Mouse (Mus musculus): ENCODE measurements at regions not wholly inside any gene's neighbourhood (a gene's known extent, or its start where the extent isn't known, plus 50 kb on each side); places are given as distances from the start of the nearest gene placed in this dataset.

DNA sequence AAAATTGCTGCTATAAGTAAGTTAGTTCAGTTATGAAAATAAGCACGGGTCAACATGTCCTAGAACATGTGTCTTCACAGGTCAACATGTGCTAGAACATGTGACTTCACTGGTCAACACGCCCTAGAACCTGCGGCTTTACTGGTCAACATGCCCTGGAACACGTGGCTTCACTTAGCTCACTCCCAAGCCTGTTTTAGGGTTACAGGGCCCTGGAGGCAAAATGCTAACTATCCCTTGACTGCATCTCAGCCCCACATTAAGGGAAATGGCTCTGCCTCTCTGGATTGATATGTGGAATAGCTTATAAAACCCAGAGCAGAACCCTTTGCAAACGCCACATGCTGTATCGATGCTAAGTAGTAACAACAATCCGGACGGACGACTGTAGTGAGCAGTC, 67.8 kb downstream of the Nkx6-1 start:
- Histone ChIP-seq H3K9me3 (no peaks in the 10 kb centered on the region), H3K4me3 (replicated peaks) (no peak overlapping the region), H3K27ac (no peak overlapping the region), H3K27me3 (peaks cover 17% of the 10 kb centered on the region), H3K4me1 (replicated peaks) (no peaks in the 10 kb centered on the region), H3K36me3 (no peaks in the 10 kb centered on the region), H3K9ac (replicated peaks) (no peak overlapping the region), H3K4me2 (replicated peaks) (no peak overlapping the region)
- ATAC-seq: no peak
- WGBS: 89% methylated on average over 9 of the region's 9 CpGs

DNA sequence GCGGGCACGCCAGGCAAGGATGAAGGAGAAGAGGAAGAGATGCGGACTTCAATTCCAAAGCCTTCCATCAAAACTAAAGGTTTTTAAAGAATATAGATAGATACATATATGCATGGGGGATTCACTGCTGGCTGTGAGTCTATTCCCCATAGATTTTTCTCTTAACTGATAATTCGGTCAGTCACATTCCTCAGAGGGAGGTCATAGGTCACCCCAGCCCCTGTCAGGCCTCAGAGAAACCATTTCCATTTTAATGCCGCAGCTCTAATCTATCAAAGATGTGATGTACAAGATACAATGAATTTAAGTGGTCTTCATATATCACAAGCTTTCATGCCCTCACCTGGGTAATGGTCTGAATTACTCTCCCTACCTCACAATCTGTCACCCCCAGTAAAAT, 73.6 kb downstream of the Nkx6-1 start:
- no peak for ATAC-seq
- peaks cover 10% of the 10 kb centered on the region for H3K4me1 ChIP-seq (replicated peaks)
- H3K9ac ChIP-seq (replicated peaks): no peak overlapping the region
- H3K4me2 ChIP-seq (replicated peaks): no peak overlapping the region
- H3K27me3 ChIP-seq: peaks cover 11% of the 10 kb centered on the region; the same call in 1 of the 2 replicates
- no peaks in the 10 kb centered on the region for H3K9me3 ChIP-seq
- no peak overlapping the region for H3K27ac ChIP-seq
- H3K4me3 ChIP-seq (replicated peaks): no peak overlapping the region
- WGBS: 72% methylated on average over 5 of the region's 5 CpGs
- H3K36me3 ChIP-seq: no peaks in the 10 kb centered on the region

- no peaks in the 10 kb centered on the region for H3K9me3 ChIP-seq
- peaks cover 10% of the 10 kb centered on the region for H3K4me1 ChIP-seq (replicated peaks)
- no peak overlapping the region for H3K4me3 ChIP-seq (replicated peaks)
- no peak overlapping the region for H3K27ac ChIP-seq
- no peak overlapping the region for H3K9ac ChIP-seq (replicated peaks)
- WGBS: 33% methylated on average over 12 of the region's 13 CpGs
- ATAC-seq: 0 out of 2 replicates have a peak, but pooled peaks have one; percentile 43
- no peaks in the 10 kb centered on the region for H3K36me3 ChIP-seq
- peaks cover 12% of the 10 kb centered on the region; the same call in 1 of the 2 replicates for H3K27me3 ChIP-seq
- no peak overlapping the region for H3K4me2 ChIP-seq (replicated peaks)
These were observed 74.3 kb downstream of the Nkx6-1 start for GRCm38 (mm10) chr5:101590341-101591124.

DNA sequence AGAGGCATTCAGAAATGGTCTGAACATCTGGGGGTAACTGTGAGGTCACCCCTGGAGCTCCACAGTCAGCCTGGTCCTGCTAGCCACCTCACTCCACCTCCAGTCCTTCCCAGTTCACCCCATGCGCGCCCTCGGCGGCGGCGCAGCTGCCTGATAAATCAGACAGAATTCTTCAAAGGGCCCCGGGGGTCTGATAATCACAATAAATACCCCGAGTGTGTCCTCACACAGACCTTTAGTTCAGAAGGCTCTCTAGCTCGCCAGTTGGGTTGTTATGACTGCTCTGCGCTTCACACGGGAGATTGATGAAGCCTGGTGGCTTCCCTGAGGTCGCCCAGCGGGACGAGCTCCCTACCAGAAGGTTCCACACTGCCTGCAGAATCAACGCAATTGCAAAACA, 91.8 kb downstream of the Nkx6-1 start:
- H3K4me2 ChIP-seq (replicated peaks): no peak overlapping the region
- no peak for ATAC-seq
- H3K27me3 ChIP-seq: peaks cover 78% of the 10 kb centered on the region
- H3K27ac ChIP-seq: no peak overlapping the region
- 80% methylated on average over 15 of the region's 15 CpGs for WGBS
- H3K9ac ChIP-seq (replicated peaks): no peak overlapping the region
- 0 out of 2 replicates have a peak, but pooled peaks cover 5% of the 10 kb centered on the region for H3K4me1 ChIP-seq (replicated peaks)
- H3K9me3 ChIP-seq: no peaks in the 10 kb centered on the region
- no peak overlapping the region for H3K4me3 ChIP-seq (replicated peaks)
- H3K36me3 ChIP-seq: no peaks in the 10 kb centered on the region

GRCm38 (mm10) chr5:101565770-101566169, 99.0 kb downstream of the Nkx6-1 start:
- H3K27me3 ChIP-seq: peaks cover 72% of the 10 kb centered on the region
- WGBS: 15% methylated on average over 7 of the region's 7 CpGs
- peak; percentile 82 for ATAC-seq
- H3K36me3 ChIP-seq: no peaks in the 10 kb centered on the region
- H3K27ac ChIP-seq: no peak overlapping the region
- H3K4me1 ChIP-seq (replicated peaks): peaks cover 6% of the 10 kb centered on the region; the same call in 1 of the 2 replicates
- no peak overlapping the region for H3K4me3 ChIP-seq (replicated peaks)
- H3K4me2 ChIP-seq (replicated peaks): no peak overlapping the region; the same call in 1 of the 2 replicates
- no peak overlapping the region for H3K9ac ChIP-seq (replicated peaks)
- H3K9me3 ChIP-seq: no peaks in the 10 kb centered on the region

DNA sequence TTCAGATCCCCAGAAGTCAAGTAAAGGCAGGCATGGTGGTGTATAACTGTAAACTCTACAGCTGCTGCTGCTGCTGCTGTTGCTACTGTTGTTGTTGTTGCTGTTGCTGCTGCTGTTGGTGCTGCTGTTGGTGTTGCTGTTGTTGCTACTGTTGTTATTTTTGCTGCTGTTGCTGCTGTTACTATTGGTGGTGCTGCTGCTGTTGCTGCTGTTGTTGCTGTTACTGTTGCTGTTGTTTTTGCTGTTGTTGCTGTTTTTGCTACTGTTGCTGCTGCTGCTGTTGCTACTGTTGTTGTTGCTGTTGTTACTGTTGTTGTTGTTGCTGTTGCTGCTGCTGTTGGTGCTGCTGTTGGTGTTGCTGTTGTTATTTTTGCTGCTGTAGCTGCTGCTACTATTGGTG, 104.4 kb downstream of the Nkx6-1 start:
- H3K27me3 ChIP-seq: peaks cover 70% of the 10 kb centered on the region
- no peak overlapping the region for H3K4me3 ChIP-seq (replicated peaks)
- no peaks in the 10 kb centered on the region for H3K9me3 ChIP-seq

GRCm38 (mm10) chr5:101558279-101558987, 106.4 kb downstream of the Nkx6-1 start:
- H3K4me2 ChIP-seq (replicated peaks): no peak overlapping the region
- H3K27ac ChIP-seq: no peak overlapping the region
- H3K27me3 ChIP-seq: peaks cover 69% of the 10 kb centered on the region
- no peaks in the 10 kb centered on the region for H3K4me1 ChIP-seq (replicated peaks)
- H3K9me3 ChIP-seq: no peaks in the 10 kb centered on the region
- WGBS: 75% methylated on average over 13 of the region's 13 CpGs
- no peak overlapping the region for H3K4me3 ChIP-seq (replicated peaks)
- no peak overlapping the region for H3K9ac ChIP-seq (replicated peaks)
- ATAC-seq: no peak
- H3K36me3 ChIP-seq: no peaks in the 10 kb centered on the region

More for the DNA sequence above, 104.4 kb downstream of the Nkx6-1 start:
- no peaks in the 10 kb centered on the region for H3K36me3 ChIP-seq
- H3K27ac ChIP-seq: no peak overlapping the region
- no peak overlapping the region for H3K9ac ChIP-seq (replicated peaks)
- no peak for ATAC-seq
- H3K4me2 ChIP-seq (replicated peaks): no peak overlapping the region
- no peaks in the 10 kb centered on the region for H3K4me1 ChIP-seq (replicated peaks)

DNA sequence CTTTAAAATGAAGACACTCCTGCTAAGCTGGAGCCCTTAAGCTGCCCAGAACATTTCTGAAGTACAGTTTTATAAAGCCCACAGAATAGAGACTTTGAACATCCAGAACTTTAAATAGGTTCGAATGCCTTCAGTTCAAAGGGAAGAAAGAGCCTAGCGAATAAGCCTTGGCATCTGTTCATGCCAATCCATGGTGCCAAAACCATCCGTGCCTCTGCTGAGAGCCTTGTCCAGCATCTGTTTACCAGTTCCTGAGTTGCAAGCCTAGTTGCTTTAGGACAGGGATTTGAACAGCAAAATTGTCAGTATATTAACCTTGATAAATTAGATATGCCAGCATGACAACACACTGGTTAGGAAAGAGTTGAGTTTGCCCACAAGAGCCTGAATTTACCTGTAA, 107.6 kb downstream of the Nkx6-1 start:
- 87% methylated on average over 3 of the region's 3 CpGs for WGBS
- Histone ChIP-seq H3K4me2 (replicated peaks) (no peak overlapping the region), H3K4me1 (replicated peaks) (no peaks in the 10 kb centered on the region), H3K9me3 (no peaks in the 10 kb centered on the region), H3K36me3 (no peaks in the 10 kb centered on the region), H3K27ac (no peak overlapping the region), H3K4me3 (replicated peaks) (no peak overlapping the region), H3K27me3 (peaks cover 77% of the 10 kb centered on the region), H3K9ac (replicated peaks) (no peak overlapping the region)
- ATAC-seq: no peak

DNA sequence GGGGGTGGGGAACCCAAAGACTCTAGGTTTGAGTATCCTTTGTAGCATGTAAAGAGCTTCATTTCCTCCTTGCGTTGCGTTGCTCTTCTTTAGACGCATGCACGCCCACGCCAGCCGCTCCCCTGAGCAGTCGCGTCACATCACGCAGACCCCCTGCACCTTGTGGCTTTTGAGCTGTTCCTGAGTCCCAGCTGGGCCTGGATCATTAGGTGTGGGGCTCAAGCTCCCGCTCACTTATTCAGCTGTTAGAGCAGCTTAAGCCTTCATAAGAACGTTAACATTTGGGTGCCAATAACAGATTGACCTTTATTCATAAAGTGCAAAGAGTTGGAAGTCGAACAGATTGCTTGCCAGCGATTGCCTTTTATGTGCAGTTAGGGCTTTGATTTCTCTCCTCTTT, 121.5 kb downstream of the Nkx6-1 start:
- Histone ChIP-seq H3K4me1 (replicated peaks) (peaks cover 15% of the 10 kb centered on the region), H3K9ac (replicated peaks) (no peak overlapping the region), H3K9me3 (no peaks in the 10 kb centered on the region), H3K27me3 (peaks cover 93% of the 10 kb centered on the region), H3K4me3 (replicated peaks) (no peak overlapping the region), H3K27ac (no peak overlapping the region), H3K4me2 (replicated peaks) (no peak overlapping the region), H3K36me3 (no peaks in the 10 kb centered on the region)
- ATAC-seq: peak; percentile 50; the same call in 1 of the 2 replicates
- 8% methylated on average over 13 of the region's 13 CpGs for WGBS

DNA sequence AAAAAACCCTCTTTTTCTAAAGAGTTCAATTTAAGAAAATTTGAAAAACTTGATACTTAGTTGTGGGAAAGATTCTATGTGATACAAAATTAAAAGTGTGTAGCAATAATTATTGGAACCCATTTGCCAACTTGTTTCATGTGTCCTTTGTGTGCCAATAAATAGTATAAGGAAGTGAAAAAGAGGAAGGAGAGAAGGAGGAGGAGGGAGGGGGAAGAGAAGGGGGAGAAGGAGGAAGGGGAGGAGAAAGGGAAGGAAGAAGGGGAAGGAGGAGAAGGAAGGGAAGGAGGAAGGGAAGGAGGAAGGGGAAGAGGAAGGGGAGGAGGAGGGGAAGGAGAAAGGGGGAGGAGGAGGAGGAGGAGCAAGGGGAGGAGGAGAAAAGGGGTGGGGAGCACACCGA, 125.0 kb downstream of the Nkx6-1 start:
- no peak overlapping the region for H3K4me2 ChIP-seq (replicated peaks)
- no peak for ATAC-seq
- H3K4me3 ChIP-seq (replicated peaks): no peak overlapping the region
- no peaks in the 10 kb centered on the region for H3K9me3 ChIP-seq
- H3K36me3 ChIP-seq: no peaks in the 10 kb centered on the region
- H3K27me3 ChIP-seq: peaks cover 94% of the 10 kb centered on the region
- H3K27ac ChIP-seq: no peak overlapping the region
- peaks cover 27% of the 10 kb centered on the region for H3K4me1 ChIP-seq (replicated peaks)
- no peak overlapping the region for H3K9ac ChIP-seq (replicated peaks)
- 33% methylated on average over 1 of the region's 1 CpGs for WGBS

DNA sequence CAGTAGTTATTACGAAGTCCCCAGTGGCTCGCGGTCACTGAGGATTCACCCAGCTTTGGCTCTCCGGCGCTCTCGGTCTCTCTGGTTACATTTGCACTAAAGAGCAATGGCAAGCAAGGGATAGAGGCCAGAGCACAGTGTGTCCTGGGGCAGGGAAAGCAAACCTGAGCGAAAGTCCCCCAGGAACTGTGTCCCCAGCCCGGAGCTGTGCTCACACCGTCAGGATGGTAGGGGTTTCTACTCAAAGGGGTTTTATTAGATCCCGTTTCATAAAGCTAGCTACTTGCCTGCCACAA, 125.6 kb downstream of the Nkx6-1 start:
- H3K4me3 ChIP-seq (replicated peaks): no peak overlapping the region
- no peak overlapping the region for H3K27ac ChIP-seq
- ATAC-seq: no peak
- H3K27me3 ChIP-seq: peaks cover 94% of the 10 kb centered on the region
- H3K36me3 ChIP-seq: no peaks in the 10 kb centered on the region
- WGBS: 4% methylated on average over 10 of the region's 10 CpGs
- H3K9me3 ChIP-seq: no peaks in the 10 kb centered on the region
- no peak overlapping the region for H3K9ac ChIP-seq (replicated peaks)
- H3K4me1 ChIP-seq (replicated peaks): peaks cover 27% of the 10 kb centered on the region
- peak overlapping the region; percentile 36; the same call in 1 of the 2 replicates for H3K4me2 ChIP-seq (replicated peaks)

GRCm38 (mm10) chr5:101538410-101539253, 126.2 kb downstream of the Nkx6-1 start:
- 2% methylated on average over 24 of the region's 24 CpGs for WGBS
- ATAC-seq: no peak; the same call in 1 of the 2 replicates
- Histone ChIP-seq H3K27ac (no peak overlapping the region), H3K4me3 (replicated peaks) (peak overlapping the region; percentile 11; the same call in 1 of the 2 replicates), H3K36me3 (no peaks in the 10 kb centered on the region), H3K4me1 (replicated peaks) (peaks cover 25% of the 10 kb centered on the region), H3K27me3 (peaks cover 94% of the 10 kb centered on the region), H3K9me3 (no peaks in the 10 kb centered on the region), H3K4me2 (replicated peaks) (peak overlapping the region; percentile 37), H3K9ac (replicated peaks) (no peak overlapping the region)

All from midbrain, embryonic 13.5 days (tissue).